In genomic region chr19:47050271-47051032, GRCm38 (mm10) we compare ENCODE assay signal across 8 mouse cellular contexts. TPM values are rescaled to one million over a fixed set of nuclear protein-coding genes. Genes with fewer than 3 reads are reported as not detected.
DNase-seq lines count a peak whose midpoint lies in the region; ATAC-seq and TF ChIP-seq lines count a peak whose summit lies in the region.

TSS of gene Pcgf6 (minus strand) at chr19:47050906.

- POLR2A ChIA-PET in Patski (lab: Charles Lee), result interaction anchor here (1.0 to 1.7 kb wide), 2 partner anchors 16 to 18 kb away, joined by 4 to 9 read pairs; partner anchors contain the start of gene Taf5

- no peaks in the 10 kb centered on the region for H3K9me3 ChIP-seq in hindbrain, embryonic 12.5 days (replicated peaks)

- H3K4me1 ChIP-seq in hindbrain, embryonic 12.5 days, result peaks cover 16% of the 10 kb centered on the region

- peak within 1 kb of the TSS; percentile 61 for H3K4me3 ChIP-seq in hindbrain, embryonic 12.5 days

- in situ Hi-C loops in Patski (cut with MboI; ENCODE audit: low pct_unique_long_range_greater_than_20kb), result no loop called here

- H3K27ac ChIP-seq in hindbrain, embryonic 12.5 days, result peak within 1 kb of the TSS; percentile 93

- DNase-seq in Patski (ENCODE audit: low read depth, low spot score), result no peak
- peak; percentile 90 to 94 for DNase-seq in cerebellum, postnatal 10 days
- DNase-seq in frontal cortex, postnatal 10 days (ENCODE audit: low spot score in 2 of 2), result peak; percentile 53 to 80
- peak; percentile 73 to 86 for DNase-seq in layer of hippocampus, postnatal 10 days (ENCODE audit: low spot score in 2 of 2)
- DNase-seq in lung, postnatal 10 days, result peak; percentile 80
- peak; percentile 81 for DNase-seq in ovary, postnatal 36 days (ENCODE audit: low spot score)
- DNase-seq in thymus, postnatal 25 days, result peak; percentile 86

- ATAC-seq in Patski, result peak; percentile 85
- ATAC-seq in hindbrain, embryonic 12.5 days (ENCODE audit: low FRiP score), result peak; percentile 90

- H3K36me3 ChIP-seq in hindbrain, embryonic 12.5 days, result peaks cover 20% of the 10 kb centered on the region

- no peak for TF ChIP-seq CTCF in Patski (IDR thresholded peaks at IDR 0.05)

- CTCF ChIA-PET in Patski (lab: Charles Lee), result no interaction called here

- under 1% methylated on average over 75 of the region's 75 CpGs for WGBS in hindbrain, embryonic 12.5 days

- H3K4me2 ChIP-seq in hindbrain, embryonic 12.5 days (replicated peaks), result peak within 1 kb of the TSS; percentile 68

- H3K27me3 ChIP-seq in Patski, result no peaks in the 10 kb centered on the region
- H3K27me3 ChIP-seq in hindbrain, embryonic 12.5 days, result no peaks in the 10 kb centered on the region

- peak within 1 kb of the TSS; percentile 87 for H3K9ac ChIP-seq in hindbrain, embryonic 12.5 days

RNA-seq across cellular contexts. Expression of gene Pcgf6, which starts in this region (rescaled TPM):
- 24.9 TPM for polyA plus RNA-seq in Patski (2021)
- polyA plus RNA-seq in hindbrain, embryonic 12.5 days (2016; fragmentation: Nextera tagmentation; extraction: Ambion mirVana), result 30.4 and 31.1 TPM in 2 replicates
- 10 to 100 TPM; 19.7 to 20.4 TPM for total RNA-seq in layer of hippocampus, postnatal 10 days (2021)
